ENCODE assay signal across 15 mouse cellular contexts in genomic region chr6:86125761-86126160, GRCm38 (mm10).
"Had no signal": no experiment of that assay in that cellular context is flagged by ENCODE, and none has a peak within 500 bp of the region (broad histone marks: within the 10 kb centered on the region; RNA-seq: fewer than 3 reads in every experiment).

No protein-coding gene starts in this region.

- H3K27me3 ChIP-seq: liver, embryonic 15.5 days; midbrain, embryonic 12.5 days; neural tube, embryonic 13.5 days had no signal

- DNase-seq: kidney, adult 2 months; kidney, postnatal 36 days; left cerebral cortex, postnatal 4 days; lung, adult 2 months; lung, postnatal 10 days; retina, postnatal 1 day; right cerebral cortex, postnatal 14 days; thymus, postnatal 36 days had no signal

- H3K36me3 ChIP-seq: limb, embryonic 13.5 days had no signal

- H3K9me3 ChIP-seq: limb, embryonic 13.5 days; liver, embryonic 15.5 days; megakaryocyte, embryonic 14.5 days; midbrain, embryonic 12.5 days; neural tube, embryonic 13.5 days had no signal

- H3K4me2 ChIP-seq: limb, embryonic 13.5 days; liver, embryonic 15.5 days; midbrain, embryonic 12.5 days; neural tube, embryonic 13.5 days had no signal

- H3K9ac ChIP-seq: limb, embryonic 13.5 days; liver, embryonic 15.5 days; midbrain, embryonic 12.5 days; neural tube, embryonic 13.5 days had no signal

- H3K27ac ChIP-seq: kidney, postnatal 0 days; limb, embryonic 13.5 days; liver, embryonic 15.5 days; macrophage; midbrain, embryonic 12.5 days; neural tube, embryonic 13.5 days had no signal

- H3K4me3 ChIP-seq: limb, embryonic 13.5 days; liver, embryonic 15.5 days; megakaryocyte, embryonic 14.5 days; midbrain, embryonic 12.5 days; neural tube, embryonic 13.5 days had no signal

- H3K4me1 ChIP-seq: limb, embryonic 13.5 days had no signal
